Comparison of ENCODE assay signal across 8 mouse cellular contexts in the genomic region with DNA sequence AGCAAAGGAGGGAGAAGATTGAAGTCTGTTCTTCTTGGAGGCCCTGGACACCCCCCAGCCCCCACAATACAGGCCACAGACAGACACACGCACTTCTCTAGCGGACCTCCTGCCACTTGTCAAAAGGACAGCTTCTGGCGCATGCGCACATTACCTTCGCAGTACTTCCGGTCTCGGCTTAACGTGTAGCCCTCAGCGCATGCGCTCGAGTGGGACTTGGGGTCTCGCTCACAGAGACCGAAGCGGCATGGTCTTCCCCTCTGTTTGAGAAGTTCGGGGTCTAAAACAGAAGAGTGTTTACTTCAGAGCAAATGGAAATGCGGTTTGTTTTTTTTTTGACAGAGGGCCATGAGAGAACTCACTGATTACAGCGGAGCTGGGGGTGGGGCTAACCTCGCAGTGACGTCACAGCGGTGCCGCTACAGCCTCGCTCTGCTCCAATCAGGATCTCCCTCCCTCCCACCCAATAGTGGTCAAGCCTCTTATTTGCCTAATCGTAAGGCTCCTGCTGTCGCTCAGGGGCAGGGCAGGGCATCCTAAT. TPM values are rescaled to one million over a fixed set of nuclear protein-coding genes. Genes with fewer than 3 reads are reported as not detected.
A peak's percentile ranks its signal among the peaks of the same experiment; 100 is the strongest.
DNase-seq lines count a peak whose midpoint lies in the region; ATAC-seq and TF ChIP-seq lines count a peak whose summit lies in the region.

No protein-coding gene starts in this region.

- peak overlapping the region; percentile 80; the same call in 1 of the 2 replicates for H3K27ac ChIP-seq in embryonic facial prominence, embryonic 14.5 days (replicated peaks; ENCODE audit: low read depth, low read length)
- peak overlapping the region; percentile 97 for H3K27ac ChIP-seq in heart, adult 2 months
- peak overlapping the region; percentile 67 for H3K27ac ChIP-seq in limb, embryonic 13.5 days
- H3K27ac ChIP-seq in midbrain, embryonic 16.5 days (ENCODE audit: low read length): peak overlapping the region; percentile 88

- TF ChIP-seq EP300 in heart, adult 2 months (IDR thresholded peaks at IDR 0.05; ENCODE audit: insufficient read depth, low read depth, low read length): no peak; the same call in none of the 2 replicates

- H3K4me3 ChIP-seq in embryonic facial prominence, embryonic 14.5 days (ENCODE audit: low read depth, low read length): peak overlapping the region; percentile 45
- peak overlapping the region; percentile 62 for H3K4me3 ChIP-seq in heart, adult 2 months
- H3K4me3 ChIP-seq in limb, embryonic 13.5 days: peak overlapping the region; percentile 55
- H3K4me3 ChIP-seq in midbrain, embryonic 16.5 days (ENCODE audit: low read depth, low read length): peak overlapping the region; percentile 53

- H3K79me2 ChIP-seq in heart, adult 2 months (replicated peaks; ENCODE audit: control insufficient read depth, insufficient read depth, low read length): no peaks in the 10 kb centered on the region

- TF ChIP-seq POLR2A in heart, adult 2 months (IDR thresholded peaks at IDR 0.05; ENCODE audit: insufficient read depth, low read depth, low read length): peak; percentile 95

- H3K4me1 ChIP-seq in embryonic facial prominence, embryonic 14.5 days (ENCODE audit: control insufficient read depth, insufficient read depth, low read length): peaks cover 6% of the 10 kb centered on the region; the same call in 1 of the 2 replicates
- H3K4me1 ChIP-seq in heart, adult 2 months (ENCODE audit: control insufficient read depth, insufficient read depth, low read length): peaks cover 3% of the 10 kb centered on the region; the same call in 1 of the 2 replicates
- H3K4me1 ChIP-seq in limb, embryonic 13.5 days: peaks cover 7% of the 10 kb centered on the region; the same call in 1 of the 2 replicates
- peaks cover 10% of the 10 kb centered on the region for H3K4me1 ChIP-seq in midbrain, embryonic 16.5 days (ENCODE audit: control insufficient read depth, insufficient read depth, low read length)

- peak overlapping the region; percentile 51 for H3K9ac ChIP-seq in embryonic facial prominence, embryonic 14.5 days (ENCODE audit: low read depth, low read length)
- peak overlapping the region; percentile 51 for H3K9ac ChIP-seq in heart, adult 2 months (ENCODE audit: low read depth, low read length)
- peak overlapping the region; percentile 62 for H3K9ac ChIP-seq in limb, embryonic 13.5 days
- H3K9ac ChIP-seq in midbrain, embryonic 16.5 days (ENCODE audit: low read depth, low read length): peak overlapping the region; percentile 53

- H3K4me2 ChIP-seq in embryonic facial prominence, embryonic 14.5 days (ENCODE audit: low read depth, low read length): peak overlapping the region; percentile 56
- H3K4me2 ChIP-seq in limb, embryonic 13.5 days (replicated peaks): peak overlapping the region; percentile 68
- peak overlapping the region; percentile 60 for H3K4me2 ChIP-seq in midbrain, embryonic 16.5 days (ENCODE audit: low read length)

- no peaks in the 10 kb centered on the region for H3K36me3 ChIP-seq in embryonic facial prominence, embryonic 14.5 days (ENCODE audit: control insufficient read depth, insufficient read depth, low read length)
- H3K36me3 ChIP-seq in heart, adult 2 months (ENCODE audit: control insufficient read depth, insufficient read depth, low read length): no peaks in the 10 kb centered on the region
- no peaks in the 10 kb centered on the region for H3K36me3 ChIP-seq in limb, embryonic 13.5 days
- no peaks in the 10 kb centered on the region for H3K36me3 ChIP-seq in midbrain, embryonic 16.5 days (ENCODE audit: control insufficient read depth, insufficient read depth, low read length)

- intact Hi-C loops in heart, adult 2 months (cut with DNase I): loop anchor here (2.0 to 10.0 kb wide), 4 partner anchors 106 to 1550 kb away; partner anchors contain the start of genes Gar1 and Hadh

- H3K9me3 ChIP-seq in embryonic facial prominence, embryonic 14.5 days (ENCODE audit: control insufficient read depth, low read length): no peaks in the 10 kb centered on the region
- no peaks in the 10 kb centered on the region for H3K9me3 ChIP-seq in limb, embryonic 13.5 days
- H3K9me3 ChIP-seq in midbrain, embryonic 16.5 days (replicated peaks; ENCODE audit: control insufficient read depth, low read length, poor library complexity, severe bottlenecking): no peaks in the 10 kb centered on the region

- no peak for TF ChIP-seq CTCF in heart, adult 2 months (IDR thresholded peaks at IDR 0.05)

- under 1% methylated on average over 24 of the region's 24 CpGs for WGBS in embryonic facial prominence, embryonic 14.5 days
- WGBS in heart, adult 2 months: under 1% methylated on average over 24 of the region's 24 CpGs
- under 1% methylated on average over 24 of the region's 24 CpGs for WGBS in limb, embryonic 13.5 days
- under 1% methylated on average over 24 of the region's 24 CpGs for WGBS in midbrain, embryonic 16.5 days

- H3K27me3 ChIP-seq in embryonic facial prominence, embryonic 14.5 days (replicated peaks; ENCODE audit: control insufficient read depth, insufficient read depth, low read length): no peaks in the 10 kb centered on the region
- H3K27me3 ChIP-seq in heart, adult 2 months (ENCODE audit: control insufficient read depth, insufficient read depth, low read length): no peaks in the 10 kb centered on the region
- H3K27me3 ChIP-seq in limb, embryonic 13.5 days: 0 out of 2 replicates have a peak, but pooled peaks cover 3% of the 10 kb centered on the region
- H3K27me3 ChIP-seq in midbrain, embryonic 16.5 days (ENCODE audit: control insufficient read depth, insufficient read depth, low read depth, low read length): no peaks in the 10 kb centered on the region

- peak; percentile 98 for DNase-seq in 3T3-L1 (ENCODE audit: low read depth, low spot score)
- peak; percentile 75 to 89 for DNase-seq in adrenal gland, postnatal 4 days (ENCODE audit: low spot score in 2 of 2)
- DNase-seq in embryonic facial prominence, embryonic 14.5 days (ENCODE audit: low spot score): peak; percentile 98
- DNase-seq in heart, adult 2 months: peak; percentile 90 to 95
- DNase-seq in kidney, adult 8-10 months: peak; percentile 91 to 93
- peak; percentile 87 to 93 for DNase-seq in spleen, postnatal 10 days (ENCODE audit: low spot score in 2 of 2)

- ATAC-seq in embryonic facial prominence, embryonic 14.5 days (ENCODE audit: low read depth): peak; percentile 97
- peak; percentile 96 for ATAC-seq in limb, embryonic 13.5 days (ENCODE audit: low FRiP score, low read depth)
- peak; percentile 99 for ATAC-seq in midbrain, embryonic 16.5 days

RNA-seq across cellular contexts. Expression of gene Egf, which starts 30.1 kb away (rescaled TPM):
- 1 to 10 TPM; 3.8 to 4.5 TPM for total RNA-seq in adrenal gland, postnatal 4 days (2021)
- 1.9 and 2.2 TPM in 2 replicates for polyA plus RNA-seq in embryonic facial prominence, embryonic 14.5 days (2014; fragmentation: Nextera tagmentation; extraction: Ambion mirVana)
- total RNA-seq in heart, adult 2 months (2021): 1 to 10 TPM; 1.3 to 3.1 TPM
- polyA plus RNA-seq in heart, adult 2 months (2012; rRNA removed): 5.4 and 12.9 TPM in 2 replicates
- 1.8 and 2.1 TPM in 2 replicates for polyA plus RNA-seq in limb, embryonic 13.5 days (2015; fragmentation: Nextera tagmentation; extraction: Ambion mirVana)
- 1.8 and 2.2 TPM in 2 replicates for polyA plus RNA-seq in midbrain, embryonic 16.5 days (2015; fragmentation: Nextera tagmentation; extraction: Ambion mirVana)

Comparison
In these comparisons a context has a peak if more than half of its experiments do, and no peak if none do; other contexts are left out.
1. Peak in every context shown above with its lines: DNase-seq, ATAC-seq, H3K4me3 ChIP-seq and H3K27ac ChIP-seq.